Mouse (Mus musculus) MEL (cell line): ENCODE results near the gene Cers6. TPM values are rescaled to one million over a fixed set of nuclear protein-coding genes. Genes with fewer than 3 reads are reported as not detected.

ENCODE experiments used
- DNase-seq: peaks from one replicate; pipeline ENCODE4 v3.0.0; 2011; ENCODE audit warnings: low read depth, low spot score
- H3K27ac ChIP-seq: 2 replicates; pipeline ENCODE4 v1.5.1; 2012; ENCODE audit warnings: low read depth, mild to moderate bottlenecking, control low read depth, low read length, moderate library complexity; ENCODE audit not compliant: control insufficient read depth
- H3K27me3 ChIP-seq, 2 experiments: fragments of 150-350 bp in 1 of 2; sonication (generic) in 1 of 2; 2 replicates each; pipeline ENCODE4 v1.6.1; 2012; ENCODE audit warnings: low read length in 2 of 2, mild to moderate bottlenecking in 2 of 2, improper control_type of control experiment in 1 of 2, moderate library complexity in 1 of 2; ENCODE audit not compliant: insufficient read depth in 2 of 2, control insufficient read depth in 1 of 2
- H3K36me3 ChIP-seq, 2 experiments: 2 replicates each; pipeline ENCODE4 v1.6.1; 2012 to 2014; ENCODE audit warnings: low read length in 2 of 2, improper control_type of control experiment in 1 of 2, inconsistent platforms in 1 of 2, mild to moderate bottlenecking in 1 of 2; ENCODE audit not compliant: insufficient read depth in 2 of 2, control insufficient read depth in 1 of 2
- H3K4me1 ChIP-seq, 2 experiments: fragments of 150-350 bp in 1 of 2; sonication (generic) in 1 of 2; 2 replicates each; pipeline ENCODE4 v1.6.1; 2012; ENCODE audit warnings: low read length in 2 of 2, improper control_type of control experiment in 1 of 2, mild to moderate bottlenecking in 1 of 2; ENCODE audit not compliant: insufficient read depth in 2 of 2, control insufficient read depth in 1 of 2
- H3K4me3 ChIP-seq, 2 experiments: fragments of 150-350 bp in 1 of 2; sonication (generic) in 1 of 2; 2 replicates each; pipeline ENCODE4 v1.5.1; 2012; ENCODE audit warnings: low read depth in 2 of 2, low read length in 2 of 2, mild to moderate bottlenecking in 2 of 2, moderate library complexity in 2 of 2, control low read depth in 1 of 2, improper control_type of control experiment in 1 of 2; ENCODE audit not compliant: control insufficient read depth in 1 of 2, insufficient read depth in 1 of 2
- H3K79me2 ChIP-seq: 2 replicates; pipeline ENCODE4 v1.6.1; 2012; ENCODE audit warnings: mild to moderate bottlenecking, low read length, moderate library complexity; ENCODE audit not compliant: control insufficient read depth, poor library complexity, insufficient read depth
- H3K9ac ChIP-seq: 2 replicates; pipeline ENCODE4 v1.6.1; 2012; ENCODE audit warnings: low read depth, mild to moderate bottlenecking, control low read depth, low read length, moderate library complexity; ENCODE audit not compliant: control insufficient read depth, poor library complexity, severe bottlenecking
- H3K9me3 ChIP-seq: fragments of 150-350 bp; sonication (generic); replicated peaks from 2 replicates; pipeline ENCODE4 v1.6.1; 2012; ENCODE audit warnings: mild to moderate bottlenecking, low read length, improper control_type of control experiment, moderate library complexity; ENCODE audit not compliant: insufficient read depth
- CHD1 ChIP-seq: IDR thresholded peaks from 2 replicates; pipeline ENCODE4 v1.6.1; 2012; ENCODE audit warnings: low read depth, mild to moderate bottlenecking, inconsistent platforms, low read length, improper control_type of control experiment
- CTCF ChIP-seq, 3 experiments: IDR thresholded peaks in 2 of 3; conservative IDR thresholded peaks in 1 of 3; 2 replicates each; pipeline ENCODE4 v1.5.1; 2011 to 2012; ENCODE audit warnings: low read length in 3 of 3, low read depth in 2 of 3, mild to moderate bottlenecking in 2 of 3, improper control_type of control experiment in 1 of 3, inconsistent platforms in 1 of 3, mixed read lengths in 1 of 3, moderate library complexity in 1 of 3; ENCODE audit not compliant: control insufficient read depth in 1 of 3, insufficient read depth in 1 of 3, poor library complexity in 1 of 3, severe bottlenecking in 1 of 3
- ELF1 ChIP-seq: IDR thresholded peaks from 2 replicates; pipeline ENCODE4 v1.6.1; 2014; ENCODE audit warnings: low read depth, mild to moderate bottlenecking, inconsistent platforms, low read length, improper control_type of control experiment, moderate library complexity
- ETS1 ChIP-seq: IDR thresholded peaks from 2 replicates; pipeline ENCODE4 v1.6.1; 2012; ENCODE audit warnings: low read depth, mild to moderate bottlenecking, inconsistent platforms, low read length, improper control_type of control experiment, moderate library complexity
- JUND ChIP-seq: IDR thresholded peaks from 2 replicates; pipeline ENCODE4 v1.6.1; 2011; ENCODE audit warnings: low read depth, mild to moderate bottlenecking, improper control_type of control experiment, low read length
- NRF1 ChIP-seq: IDR thresholded peaks from 2 replicates; pipeline ENCODE4 v1.6.1; 2014; ENCODE audit warnings: low read depth, mild to moderate bottlenecking, inconsistent platforms, low read length, improper control_type of control experiment, moderate library complexity; ENCODE audit not compliant: poor library complexity, insufficient read depth, severe bottlenecking
- RAD21 ChIP-seq: IDR thresholded peaks from 2 replicates; pipeline ENCODE4 v1.6.1; 2011; ENCODE audit warnings: mild to moderate bottlenecking, low read depth, low read length, improper control_type of control experiment
- SIN3A ChIP-seq: IDR thresholded peaks from 2 replicates; pipeline ENCODE4 v1.6.1; 2012; ENCODE audit warnings: low read length, improper control_type of control experiment, inconsistent platforms
- TAL1 ChIP-seq: IDR thresholded peaks from 2 replicates; pipeline ENCODE4 v1.6.1; 2012; ENCODE audit warnings: mild to moderate bottlenecking, inconsistent platforms, low read length, moderate library complexity, mixed read lengths
- TCF12 ChIP-seq: IDR thresholded peaks from 2 replicates; pipeline ENCODE4 v1.6.1; 2014; ENCODE audit warnings: low read depth, mild to moderate bottlenecking, inconsistent platforms, low read length, improper control_type of control experiment, moderate library complexity
- USF1 ChIP-seq: IDR thresholded peaks from 2 replicates; pipeline ENCODE4 v1.6.1; 2014; ENCODE audit warnings: low read depth, mild to moderate bottlenecking, inconsistent platforms, low read length, improper control_type of control experiment, moderate library complexity
- ZKSCAN1 ChIP-seq: IDR thresholded peaks from 2 replicates; pipeline ENCODE4 v1.6.1; 2012; ENCODE audit warnings: low read depth, mild to moderate bottlenecking, inconsistent platforms, low read length, improper control_type of control experiment, moderate library complexity
- polyA plus RNA-seq, 2 experiments: library from polyadenylated mRNA; stranded (reverse) in 1 of 2; unstranded in 1 of 2; fragments of >175 nt in 1 of 2; fragments of >200 nt in 1 of 2; gene quantifications; 2 replicates each; pipeline versions ENCODE4 v1.2.1 to v1.2.4; 2012; ENCODE audit warnings: low replicate concordance in 2 of 2, low read depth in 1 of 2; ENCODE audit not compliant: insufficient read length in 2 of 2, insufficient read depth in 1 of 2, missing spikeins in 1 of 2
- total RNA-seq: library from RNA; depleted of rRNA; stranded (reverse); fragments of 300-350 nt; gene quantifications from 2 replicates; pipeline ENCODE4 v1.2.3, GENCODE M21; 2012

Cers6 gene
- total and polyA plus RNA-seq, 3 experiments = not detected

DNA sequence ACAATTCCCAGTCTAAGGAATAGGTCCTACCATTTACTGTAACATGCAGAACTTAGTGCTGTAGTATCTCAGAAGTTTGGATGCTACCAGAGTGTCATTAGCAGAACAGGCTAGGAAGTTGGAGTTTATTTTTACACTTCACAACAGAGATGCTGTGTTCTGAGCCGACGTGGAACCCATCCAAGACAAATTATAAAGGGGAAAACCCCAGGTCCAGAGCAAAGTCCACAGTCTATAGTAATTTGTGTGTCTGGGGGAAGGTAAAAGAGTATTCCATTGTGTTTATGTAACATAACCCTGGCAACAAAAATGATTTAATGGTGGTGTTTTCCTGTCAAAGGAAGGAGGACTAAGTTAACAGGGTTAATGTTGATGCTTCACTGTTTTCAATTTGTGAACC, 83.7 kb downstream of the Cers6 start:
- Histone ChIP-seq H3K36me3 (no peaks in the 10 kb centered on the region), H3K27ac (no peak overlapping the region), H3K79me2 (no peaks in the 10 kb centered on the region), H3K4me1 (no peaks in the 10 kb centered on the region), H3K9me3 (no peaks in the 10 kb centered on the region), H3K27me3 (no peaks in the 10 kb centered on the region), H3K9ac (no peak overlapping the region), H3K4me3 (no peak overlapping the region)
- TF ChIP-seq ZKSCAN1 = no peak
- no peak for TF ChIP-seq JUND
- no peak for TF ChIP-seq ETS1
- TF ChIP-seq NRF1 = no peak
- no peak for DNase-seq

DNA sequence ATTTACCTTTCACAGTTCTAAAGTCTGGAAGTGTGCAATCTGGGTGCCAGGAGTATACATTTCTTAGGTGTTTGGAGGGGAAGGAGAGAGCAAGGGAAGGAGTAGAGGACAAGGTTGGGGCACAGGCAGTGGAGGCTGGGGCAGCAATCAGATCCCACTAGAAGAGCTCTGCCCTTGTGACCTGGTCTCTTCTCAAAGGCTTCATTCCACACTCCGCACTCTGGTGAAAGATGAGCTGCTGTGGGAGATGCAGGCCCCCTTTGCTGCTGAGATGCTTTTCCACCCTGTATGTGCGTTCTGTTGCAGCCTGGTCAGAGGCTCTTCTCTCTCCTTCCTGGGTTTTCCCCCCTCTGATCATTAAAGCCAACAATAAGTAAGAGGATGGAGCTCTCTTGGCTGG, 84.7 kb downstream of the Cers6 start:
- H3K4me1 ChIP-seq = no peaks in the 10 kb centered on the region
- no peak for TF ChIP-seq CTCF (IDR thresholded peaks at IDR 0.05 in 2 of 3, conservative IDR thresholded peaks at IDR 0.05 in 1 of 3; ENCODE audit: control insufficient read depth in 1 of 3, insufficient read depth in 1 of 3, low read depth in 2 of 3, low read length in 3 of 3, poor library complexity in 1 of 3, severe bottlenecking in 1 of 3)
- TF ChIP-seq, all 39 proteins: peak for 0
- Histone ChIP-seq H3K9ac (no peak overlapping the region), H3K27ac (no peak overlapping the region), H3K36me3 (no peaks in the 10 kb centered on the region), H3K4me3 (no peak overlapping the region), H3K9me3 (no peaks in the 10 kb centered on the region), H3K27me3 (no peaks in the 10 kb centered on the region), H3K79me2 (no peaks in the 10 kb centered on the region)
- no peak for DNase-seq

GRCm38 (mm10) chr2:68946819-68947218, 85.6 kb downstream of the Cers6 start:
- Histone ChIP-seq H3K9me3 (no peaks in the 10 kb centered on the region), H3K4me3 (no peak overlapping the region), H3K4me1 (no peaks in the 10 kb centered on the region), H3K27ac (no peak overlapping the region), H3K36me3 (no peaks in the 10 kb centered on the region), H3K79me2 (no peaks in the 10 kb centered on the region), H3K9ac (no peak overlapping the region), H3K27me3 (no peaks in the 10 kb centered on the region)
- TF ChIP-seq SIN3A (no peak), ZKSCAN1 (no peak), TCF12 (no peak), CHD1 (no peak), ELF1 (no peak), USF1 (no peak), NRF1 (no peak), RAD21 (no peak), TAL1 (no peak)
- no peak for DNase-seq
